Mouse (Mus musculus): ENCODE results near the gene Ccdc51. TPM values are rescaled to one million over a fixed set of nuclear protein-coding genes. Genes with fewer than 3 reads are reported as not detected.

The Ccdc51 gene
- polyA plus RNA-seq (2011; ENCODE audit: insufficient read depth, insufficient read length, low read depth, missing spikeins), result 4.9 and 7.0 TPM in 2 replicates

DNA sequence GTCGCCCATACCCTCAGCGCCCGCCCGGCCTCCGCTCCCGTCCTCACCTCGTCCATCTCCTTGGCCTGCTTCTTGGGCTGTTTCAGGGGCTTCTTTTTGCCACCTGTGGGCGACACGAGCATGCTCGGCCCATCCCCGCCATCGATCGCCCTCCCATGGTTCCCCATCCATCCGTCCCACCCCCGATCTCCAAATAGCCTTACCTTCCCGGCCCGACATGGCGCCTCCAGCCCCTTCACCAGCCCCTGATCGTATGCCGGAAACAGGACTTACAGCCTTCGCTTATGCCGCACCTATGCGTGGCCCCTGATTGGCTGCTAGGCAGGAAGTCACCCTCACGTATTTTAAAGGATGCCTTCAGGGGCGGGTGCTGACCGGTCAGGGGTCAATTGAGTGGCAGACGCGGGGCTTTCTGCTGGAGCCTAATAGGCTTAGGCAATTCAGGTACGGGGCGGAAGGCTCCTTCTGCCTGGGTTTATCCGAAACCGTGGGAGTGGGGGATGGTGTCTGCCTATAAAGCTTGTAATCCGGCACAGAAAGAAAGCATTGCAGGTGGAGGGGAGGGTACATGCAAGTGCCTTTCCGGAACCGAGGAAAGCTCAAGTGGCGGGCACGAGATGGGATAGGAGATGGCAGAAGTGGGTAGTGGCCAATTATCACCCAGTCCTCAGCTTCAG is at the start of gene Ccdc51, which contains the start of gene Tma7:
Ccdc51 (plus strand) TSS at position 370 of the 677 bp plus-strand sequence.
Tma7 (minus strand) TSS at position 464 of the 677 bp plus-strand sequence.
- TF ChIP-seq POLR2A (IDR thresholded peaks at IDR 0.05; ENCODE audit: insufficient read depth, low read length), result peak; percentile 94
- TF ChIP-seq CTCF (IDR thresholded peaks at IDR 0.05; ENCODE audit: low read depth, low read length), result no peak
- no peak for TF ChIP-seq EP300 (IDR thresholded peaks at IDR 0.05; ENCODE audit: insufficient read depth, low read depth, low read length)
- Histone ChIP-seq H3K27me3 (ENCODE audit: control insufficient read depth, insufficient read depth, low read length, poor library complexity, severe bottlenecking) (no peaks in the 10 kb centered on the region), H3K4me1 (ENCODE audit: control insufficient read depth, insufficient read depth, low read length) (no peaks in the 10 kb centered on the region), H3K4me3 (ENCODE audit: low read depth, low read length) (peak within 1 kb of the TSS; percentile 91), H3K27ac (ENCODE audit: insufficient read depth, low read length) (peak within 1 kb of the TSS; percentile 31), H3K9ac (ENCODE audit: low read depth, poor library complexity, severe bottlenecking) (peak within 1 kb of the TSS; percentile 93), H3K36me3 (ENCODE audit: control insufficient read depth, insufficient read depth, low read length, poor library complexity, severe bottlenecking) (peaks cover 10% of the 10 kb centered on the region; the same call in 1 of the 2 replicates), H3K9me3 (replicated peaks; ENCODE audit: control insufficient read depth, insufficient read depth, low read length, poor library complexity, severe bottlenecking) (no peaks in the 10 kb centered on the region)

DNA sequence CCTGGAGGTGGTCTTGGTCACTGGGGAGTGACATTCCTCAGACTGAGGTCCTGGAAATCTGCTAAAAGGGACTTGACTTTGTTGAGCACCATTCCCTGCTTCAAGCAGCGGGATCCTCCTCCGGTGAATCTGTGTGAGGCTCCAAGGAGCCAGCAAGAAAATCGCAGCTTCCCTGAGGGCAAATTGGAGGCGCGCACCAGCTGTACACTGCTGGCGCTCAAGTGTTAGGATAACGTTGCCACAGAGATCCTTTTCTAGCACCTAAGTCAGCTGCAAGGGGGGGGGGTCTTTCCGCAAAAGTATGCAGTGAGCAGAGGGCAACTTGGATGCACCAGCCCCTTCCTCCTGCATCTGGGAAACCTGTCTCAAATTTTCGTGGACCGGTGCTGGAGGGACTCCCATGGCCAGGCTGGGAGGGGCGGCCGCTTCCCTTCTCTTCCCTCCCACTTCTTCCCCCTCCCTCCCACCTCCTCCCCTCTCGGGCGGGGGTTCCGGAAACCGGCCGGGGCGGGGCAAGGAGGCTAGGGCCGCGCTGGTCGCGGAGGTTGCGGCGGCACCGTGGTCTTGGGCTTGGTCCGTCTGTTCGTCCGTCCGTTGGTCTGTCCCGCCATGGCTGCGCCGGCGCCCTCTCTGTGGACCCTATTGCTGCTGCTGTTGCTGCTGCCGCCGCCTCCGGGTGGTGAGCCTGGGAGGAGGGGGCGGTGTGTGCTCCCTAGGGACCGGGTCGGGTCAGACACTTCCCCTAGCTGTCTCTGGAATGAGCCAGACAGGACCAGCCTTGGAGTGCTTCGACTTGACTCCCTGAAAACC is 44.0 kb upstream of the Ccdc51 start, which contains the start of gene Shisa5:
Shisa5 (plus strand) TSS at position 480 of the 810 bp plus-strand sequence.
- no peaks in the 10 kb centered on the region for H3K4me1 ChIP-seq (ENCODE audit: control insufficient read depth, insufficient read depth, low read length)
- no peak within 1 kb of the TSS; the same call in 1 of the 2 replicates for H3K27ac ChIP-seq (ENCODE audit: insufficient read depth, low read length)
- H3K36me3 ChIP-seq (ENCODE audit: control insufficient read depth, insufficient read depth, low read length, poor library complexity, severe bottlenecking), result no peaks in the 10 kb centered on the region
- peak within 1 kb of the TSS; percentile 72 for H3K4me3 ChIP-seq (ENCODE audit: low read depth, low read length)
- H3K9me3 ChIP-seq (replicated peaks; ENCODE audit: control insufficient read depth, insufficient read depth, low read length, poor library complexity, severe bottlenecking), result no peaks in the 10 kb centered on the region
- H3K27me3 ChIP-seq (ENCODE audit: control insufficient read depth, insufficient read depth, low read length, poor library complexity, severe bottlenecking), result no peaks in the 10 kb centered on the region
- TF ChIP-seq POLR2A (IDR thresholded peaks at IDR 0.05; ENCODE audit: insufficient read depth, low read length), result peak; percentile 70
- no peak for TF ChIP-seq CTCF (IDR thresholded peaks at IDR 0.05; ENCODE audit: low read depth, low read length)
- no peak for TF ChIP-seq EP300 (IDR thresholded peaks at IDR 0.05; ENCODE audit: insufficient read depth, low read depth, low read length)
- H3K9ac ChIP-seq (ENCODE audit: low read depth, poor library complexity, severe bottlenecking), result peak within 1 kb of the TSS; percentile 57

- Histone ChIP-seq H3K27me3 (ENCODE audit: control insufficient read depth, insufficient read depth, low read length, poor library complexity, severe bottlenecking) (no peaks in the 10 kb centered on the region), H3K27ac (ENCODE audit: insufficient read depth, low read length) (no peak overlapping the region), H3K4me1 (ENCODE audit: control insufficient read depth, insufficient read depth, low read length) (no peaks in the 10 kb centered on the region), H3K4me3 (ENCODE audit: low read depth, low read length) (peak overlapping the region; percentile 72), H3K9me3 (replicated peaks; ENCODE audit: control insufficient read depth, insufficient read depth, low read length, poor library complexity, severe bottlenecking) (no peaks in the 10 kb centered on the region), H3K36me3 (ENCODE audit: control insufficient read depth, insufficient read depth, low read length, poor library complexity, severe bottlenecking) (no peaks in the 10 kb centered on the region), H3K9ac (ENCODE audit: low read depth, poor library complexity, severe bottlenecking) (peak overlapping the region; percentile 57)
- TF ChIP-seq CTCF (IDR thresholded peaks at IDR 0.05; ENCODE audit: low read depth, low read length) (no peak), POLR2A (IDR thresholded peaks at IDR 0.05; ENCODE audit: insufficient read depth, low read length) (no peak)
Observed at GRCm38 (mm10) chr9:109038901-109039364, 43.4 kb upstream of the Ccdc51 start.

DNA sequence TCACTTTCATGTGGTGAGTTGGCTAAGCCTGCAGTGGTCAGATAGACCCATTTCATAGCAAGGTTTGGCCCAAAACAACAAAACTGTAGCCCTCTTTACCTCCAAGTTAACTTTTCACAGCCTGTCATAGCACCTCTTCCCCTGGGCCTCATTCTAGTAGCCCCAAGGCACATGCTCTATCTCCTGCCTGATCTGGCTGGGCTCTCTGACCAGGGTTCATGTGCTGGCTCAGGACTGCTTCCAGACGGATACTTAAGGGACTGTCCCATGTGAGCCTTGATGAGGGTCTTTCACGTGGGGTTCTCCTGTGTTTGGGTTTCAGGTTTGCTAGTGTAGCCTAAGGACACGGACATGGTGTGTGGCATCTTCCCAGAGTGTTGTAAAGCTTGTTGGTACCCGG is 42.6 kb upstream of the Ccdc51 start:
- no peaks in the 10 kb centered on the region for H3K27me3 ChIP-seq (ENCODE audit: control insufficient read depth, insufficient read depth, low read length, poor library complexity, severe bottlenecking)
- no peaks in the 10 kb centered on the region for H3K4me1 ChIP-seq (ENCODE audit: control insufficient read depth, insufficient read depth, low read length)
- H3K36me3 ChIP-seq (ENCODE audit: control insufficient read depth, insufficient read depth, low read length, poor library complexity, severe bottlenecking), result no peaks in the 10 kb centered on the region
- H3K4me3 ChIP-seq (ENCODE audit: low read depth, low read length), result no peak overlapping the region
- H3K9me3 ChIP-seq (replicated peaks; ENCODE audit: control insufficient read depth, insufficient read depth, low read length, poor library complexity, severe bottlenecking), result no peaks in the 10 kb centered on the region
- H3K27ac ChIP-seq (ENCODE audit: insufficient read depth, low read length), result no peak overlapping the region
- H3K9ac ChIP-seq (ENCODE audit: low read depth, poor library complexity, severe bottlenecking), result no peak overlapping the region
- no peak for TF ChIP-seq POLR2A (IDR thresholded peaks at IDR 0.05; ENCODE audit: insufficient read depth, low read length)
- TF ChIP-seq CTCF (IDR thresholded peaks at IDR 0.05; ENCODE audit: low read depth, low read length), result no peak
- no peak for TF ChIP-seq EP300 (IDR thresholded peaks at IDR 0.05; ENCODE audit: insufficient read depth, low read depth, low read length)

GRCm38 (mm10) chr9:109040216-109040615 is 42.1 kb upstream of the Ccdc51 start:
- no peaks in the 10 kb centered on the region for H3K36me3 ChIP-seq (ENCODE audit: control insufficient read depth, insufficient read depth, low read length, poor library complexity, severe bottlenecking)
- no peaks in the 10 kb centered on the region for H3K9me3 ChIP-seq (replicated peaks; ENCODE audit: control insufficient read depth, insufficient read depth, low read length, poor library complexity, severe bottlenecking)
- no peaks in the 10 kb centered on the region for H3K27me3 ChIP-seq (ENCODE audit: control insufficient read depth, insufficient read depth, low read length, poor library complexity, severe bottlenecking)
- H3K4me1 ChIP-seq (ENCODE audit: control insufficient read depth, insufficient read depth, low read length), result no peaks in the 10 kb centered on the region
- H3K9ac ChIP-seq (ENCODE audit: low read depth, poor library complexity, severe bottlenecking), result no peak overlapping the region
- no peak for TF ChIP-seq EP300 (IDR thresholded peaks at IDR 0.05; ENCODE audit: insufficient read depth, low read depth, low read length)
- H3K27ac ChIP-seq (ENCODE audit: insufficient read depth, low read length), result no peak overlapping the region
- no peak overlapping the region for H3K4me3 ChIP-seq (ENCODE audit: low read depth, low read length)

All from ES-Bruce4 (cell line).